Comparison of ENCODE assay signal across 13 mouse cellular contexts in genomic region chr1:159920571-159920970, GRCm38 (mm10).
"Had no signal": no experiment of that assay in that cellular context is flagged by ENCODE, and none has a peak within 500 bp of the region (broad histone marks: within the 10 kb centered on the region; RNA-seq: fewer than 3 reads in every experiment).

No protein-coding gene starts in this region.

- H3K4me2 ChIP-seq: liver, embryonic 11.5 days; liver, embryonic 15.5 days; neural tube, embryonic 13.5 days had no signal

- DNase-seq: kidney, postnatal 10 days; kidney, postnatal 4 days; lung, adult 2 months; lung, postnatal 36 days; midbrain, embryonic 14.5 days; retina, postnatal 1 day; thymus, postnatal 4 days had no signal

- H3K4me1 ChIP-seq: liver, embryonic 15.5 days; neural tube, embryonic 13.5 days had no signal

- H3K27me3 ChIP-seq: liver, embryonic 15.5 days; neural tube, embryonic 13.5 days had no signal

- H3K36me3 ChIP-seq: limb, embryonic 10.5 days; liver, embryonic 15.5 days; neural tube, embryonic 13.5 days had no signal

- H3K27ac ChIP-seq: layer of hippocampus, adult 2 months; limb, embryonic 10.5 days; liver, embryonic 15.5 days; neural tube, embryonic 13.5 days had no signal

- H3K9ac ChIP-seq: liver, embryonic 15.5 days; neural tube, embryonic 13.5 days had no signal

- H3K9me3 ChIP-seq: limb, embryonic 10.5 days; liver, embryonic 15.5 days; neural tube, embryonic 13.5 days had no signal

- ATAC-seq: lung, postnatal 0 days had no signal

- H3K4me3 ChIP-seq: layer of hippocampus, adult 2 months; limb, embryonic 10.5 days; liver, embryonic 15.5 days; neural tube, embryonic 13.5 days had no signal
